Mouse (Mus musculus) liver (tissue): ENCODE results near the gene Psme3.

Experiments used
- DNase-seq: peaks from one replicate; pipeline ENCODE4 v3.0.0-alpha.2; 2020; ENCODE audit warnings: mixed read lengths

The Psme3 gene

GRCm38 (mm10) chr11:101315665-101316500, at the start of gene Psme3:
TSS of gene Psme3 (plus strand) at chr11:101316213.
- peak; percentile 94 for DNase-seq

DNA sequence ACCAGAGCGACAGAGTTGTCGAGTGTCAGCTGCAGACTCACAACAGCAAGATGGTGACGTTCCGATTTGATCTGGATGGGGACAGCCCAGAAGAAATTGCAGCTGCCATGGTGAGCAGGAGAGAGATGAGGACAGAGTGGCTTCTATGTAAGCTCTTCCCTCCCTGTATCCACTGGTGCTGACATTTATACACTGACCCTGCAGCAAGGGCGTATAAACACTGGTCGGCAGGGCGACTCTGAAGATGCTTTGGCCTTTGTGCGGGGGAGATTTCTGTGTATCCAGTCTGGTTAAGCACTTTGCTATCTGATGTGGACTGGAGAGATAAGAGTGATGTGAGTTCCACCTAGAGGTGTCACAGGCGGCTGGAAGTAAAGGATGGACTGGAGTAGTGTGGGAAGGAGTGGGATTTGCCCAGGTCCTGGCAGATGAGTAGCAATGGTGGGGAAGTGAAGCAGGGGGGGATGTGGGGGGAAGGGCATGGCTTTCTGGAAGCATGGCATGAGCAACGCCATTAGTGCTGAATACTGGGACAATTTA, 46.4 kb upstream of the Psme3 start:
- DNase-seq: peak; percentile 47

DNA sequence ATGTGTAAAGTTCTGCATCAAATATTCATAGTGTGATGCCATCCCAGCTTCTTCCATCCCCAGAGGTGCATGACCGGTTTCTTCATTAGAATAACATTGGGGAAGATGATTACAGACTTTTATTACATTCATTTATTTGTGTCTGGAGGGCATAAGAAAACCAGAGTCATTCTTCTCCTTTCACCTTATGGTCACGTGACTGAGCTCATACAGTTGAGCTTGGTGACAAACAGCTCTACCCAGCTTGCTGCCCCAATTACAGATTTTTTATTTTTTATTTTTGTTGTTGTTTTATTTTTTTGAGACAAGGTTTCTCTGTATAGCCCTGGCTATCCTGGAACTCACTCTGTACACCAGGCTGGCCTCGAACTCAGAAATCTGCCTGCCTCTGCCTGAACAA, 43.6 kb upstream of the Psme3 start:
- DNase-seq: no peak

- no peak for DNase-seq
Measured at GRCm38 (mm10) chr11:101275309-101275708, 40.7 kb upstream of the Psme3 start.

GRCm38 (mm10) chr11:101276319-101277070, 39.5 kb upstream of the Psme3 start:
- DNase-seq: no peak

DNA sequence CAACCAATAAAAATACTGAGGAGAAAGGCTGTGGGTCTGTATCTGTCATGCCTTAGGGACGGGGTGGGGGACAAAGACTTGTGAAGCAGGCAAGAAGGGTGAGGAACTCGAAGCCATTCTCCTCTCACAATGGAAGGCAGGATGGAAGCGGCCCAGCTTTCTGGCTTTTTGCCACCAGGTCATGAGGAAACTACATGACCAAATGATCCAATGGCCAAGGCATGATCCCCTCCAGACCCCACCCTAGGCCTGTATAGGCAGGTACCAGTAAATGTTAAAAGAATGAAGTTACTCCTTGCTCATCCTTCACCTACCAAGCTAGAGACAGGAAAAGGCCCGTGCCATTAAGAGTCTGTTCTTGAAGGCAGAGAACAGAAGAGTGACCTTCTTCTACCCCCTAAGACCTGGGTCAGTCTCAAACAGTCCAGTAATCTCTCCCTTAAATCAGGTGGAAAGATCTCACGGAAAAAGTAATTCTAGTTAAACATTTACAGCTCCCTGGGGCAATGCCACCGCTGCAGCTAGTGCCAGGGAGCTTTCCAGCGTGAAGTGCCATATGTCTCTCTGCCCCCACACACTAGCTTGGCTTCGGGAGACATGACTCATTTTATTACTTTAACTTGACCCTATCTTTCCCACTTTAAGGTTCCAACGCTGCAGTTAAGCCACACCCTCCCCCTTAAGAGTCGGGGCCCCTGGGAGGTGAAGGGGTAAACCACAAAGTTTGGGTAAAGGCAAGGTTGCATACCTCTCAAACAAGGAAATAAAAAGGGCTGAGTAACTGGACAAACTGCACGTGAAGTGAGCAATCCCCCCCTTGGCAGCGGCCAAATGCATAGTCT, 38.4 kb upstream of the Psme3 start:
- peak; percentile 46 for DNase-seq

DNA sequence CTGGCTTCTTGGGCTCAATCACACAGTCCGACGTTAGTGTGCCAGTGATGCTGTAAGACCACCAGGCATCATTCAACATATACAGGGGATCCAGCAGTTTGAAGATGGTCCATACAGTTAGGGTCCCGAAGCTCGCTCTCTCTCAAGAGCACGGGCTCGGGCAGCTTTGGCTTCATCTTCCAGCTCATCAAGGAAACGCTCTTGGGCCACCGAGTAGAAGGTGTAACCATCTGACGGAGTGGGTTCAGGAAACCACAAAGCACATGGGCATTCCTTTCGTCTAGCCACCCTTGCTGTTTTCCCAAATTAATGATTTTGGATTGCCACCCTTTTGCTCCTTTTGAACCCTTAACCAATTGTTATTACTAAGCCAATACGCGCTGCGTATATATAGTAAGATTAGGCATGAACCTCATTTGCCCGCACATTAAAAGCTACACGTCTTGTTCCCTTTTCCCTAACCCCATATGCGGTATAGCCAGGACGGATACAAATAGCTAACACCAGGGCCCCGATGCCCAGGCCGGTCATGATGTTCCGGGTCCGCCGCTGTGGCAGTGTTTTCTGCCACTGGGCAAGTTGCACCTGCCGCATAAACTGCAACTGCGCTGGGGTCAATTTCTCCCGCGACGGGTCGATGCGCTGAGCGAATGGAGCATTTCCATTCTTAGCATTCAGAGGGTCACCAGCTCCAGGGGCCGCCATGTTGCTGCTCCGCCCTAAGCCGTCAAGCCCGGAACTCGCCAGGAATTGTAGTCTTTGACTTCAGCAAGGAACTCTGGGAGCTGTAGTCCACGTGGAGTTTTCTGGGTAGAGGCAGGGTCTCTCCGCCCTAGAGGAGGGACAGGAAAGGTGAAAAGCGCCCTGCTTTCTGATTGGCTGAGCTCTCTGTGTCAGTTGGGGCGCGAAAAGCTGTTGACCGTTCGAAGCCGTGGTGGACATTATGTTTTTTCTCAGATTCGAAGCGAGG, 37.5 kb upstream of the Psme3 start, which contains the start of the genes Cntd1 and Coa3:
TSS of gene Cntd1 (plus strand) at position 790 of the 970 bp plus-strand sequence.
TSS of gene Coa3 (minus strand) at position 892 of the 970 bp plus-strand sequence.
- DNase-seq: peak; percentile 88

DNA sequence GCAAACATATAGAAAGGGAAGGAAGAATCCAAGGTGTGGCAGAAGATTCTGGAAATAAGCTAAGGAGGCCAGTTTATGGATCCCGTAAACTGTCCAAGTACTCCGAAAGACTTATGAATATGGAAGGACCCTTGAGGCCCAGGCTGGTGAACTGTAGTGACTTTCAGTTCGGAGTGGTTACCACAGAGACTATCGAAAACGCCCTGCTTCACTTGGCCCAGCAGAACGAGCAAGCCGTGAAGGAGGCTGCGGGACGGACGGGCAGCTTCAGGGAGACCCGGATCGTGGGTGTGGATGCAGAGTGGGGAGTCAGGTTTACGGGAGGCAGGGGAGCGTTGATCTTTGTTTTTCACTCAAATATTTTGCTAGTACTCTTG, 36.8 kb upstream of the Psme3 start:
- DNase-seq: peak; percentile 30

DNA sequence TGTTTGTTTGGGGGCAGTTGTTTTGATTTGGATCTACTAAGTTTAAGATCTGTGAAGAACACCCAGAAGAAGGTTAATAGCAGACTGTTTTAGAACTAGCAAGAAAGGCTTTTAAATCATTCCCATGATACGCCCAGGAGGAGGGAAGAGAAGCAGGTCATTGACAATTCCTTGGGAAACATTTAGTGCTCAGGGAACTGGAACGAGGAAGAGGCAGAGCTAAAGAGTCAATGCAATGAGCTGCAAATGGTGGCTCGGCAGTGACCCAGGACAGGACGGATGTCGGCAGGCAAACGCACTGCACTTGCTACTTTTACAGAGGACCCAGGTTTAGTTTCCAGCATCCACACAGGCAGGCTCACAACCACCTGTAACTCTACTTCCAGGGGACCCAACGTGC, 35.2 kb upstream of the Psme3 start:
- no peak for DNase-seq

DNA sequence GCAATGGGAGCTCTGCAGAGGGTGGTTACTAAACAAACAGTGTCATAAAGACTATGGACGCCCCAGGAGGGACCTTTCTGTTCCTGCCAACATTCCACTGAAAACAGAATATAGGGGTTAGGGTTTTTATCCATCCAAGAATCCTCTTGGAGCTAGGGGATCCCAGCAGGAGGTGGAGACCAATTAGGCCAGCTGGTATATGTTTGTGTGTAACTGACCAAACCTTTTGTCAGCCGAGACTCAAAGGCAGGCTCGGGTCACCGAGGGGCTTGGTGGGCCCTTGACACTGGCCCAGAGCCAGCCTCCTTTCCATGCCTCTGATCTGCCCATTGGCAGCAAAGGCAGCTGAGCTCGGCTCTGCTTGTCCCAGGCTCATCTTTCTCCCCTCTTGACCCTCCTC, 33.1 kb upstream of the Psme3 start:
- DNase-seq: no peak

- no peak for DNase-seq
Measured at GRCm38 (mm10) chr11:101283805-101284204, 32.2 kb upstream of the Psme3 start.

GRCm38 (mm10) chr11:101287306-101287705, 28.7 kb upstream of the Psme3 start:
- peak; percentile 45 for DNase-seq

DNA sequence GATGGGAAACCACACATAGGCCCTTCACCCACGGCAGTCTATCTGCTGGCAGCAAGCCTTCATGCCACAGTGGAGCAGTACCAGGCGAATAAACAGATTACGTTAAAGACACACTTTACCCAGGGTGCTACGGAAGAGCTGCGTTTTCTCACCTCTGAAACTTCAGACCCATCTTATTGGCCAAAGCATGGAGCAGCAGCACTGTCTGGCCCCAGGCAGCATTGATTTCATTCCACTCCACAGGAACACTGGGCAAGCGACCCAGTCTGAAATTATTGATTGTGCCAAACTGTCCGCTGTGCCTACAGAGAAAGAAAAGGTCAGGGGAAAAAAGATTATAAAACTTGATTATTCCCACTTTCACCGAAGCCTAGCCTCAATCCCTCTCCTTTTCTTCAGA, 24.8 kb upstream of the Psme3 start:
- no peak for DNase-seq

GRCm38 (mm10) chr11:101295191-101295590, 20.8 kb upstream of the Psme3 start:
- no peak for DNase-seq

DNA sequence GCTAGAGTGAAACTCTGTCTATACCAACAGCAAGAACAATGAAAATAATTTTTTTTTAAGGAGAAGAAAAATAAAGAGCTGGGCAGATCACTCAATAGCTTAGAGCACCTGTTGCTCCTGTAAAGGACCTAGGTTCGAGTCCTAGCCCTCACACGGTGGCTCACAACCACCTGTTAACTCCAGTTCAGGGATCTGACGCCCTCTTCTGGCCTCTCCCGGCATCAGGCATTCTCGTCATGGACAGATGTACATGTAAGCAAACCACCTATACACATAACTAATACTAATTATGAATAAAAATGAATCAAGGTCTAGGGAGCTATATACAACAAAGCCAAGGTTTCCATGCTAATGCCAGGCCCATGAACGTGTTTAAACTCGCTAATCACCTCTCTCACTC, 15.1 kb upstream of the Psme3 start:
- DNase-seq: peak; percentile 75

- DNase-seq: no peak
Measured at GRCm38 (mm10) chr11:101301299-101302003, 14.6 kb upstream of the Psme3 start.

GRCm38 (mm10) chr11:101302004-101302798, 13.8 kb upstream of the Psme3 start, which contains the start of gene Becn1:
TSS of gene Becn1 (minus strand) at chr11:101302286.
- DNase-seq: peak; percentile 97

- DNase-seq: no peak
Measured at GRCm38 (mm10) chr11:101307744-101308143, 8.3 kb upstream of the Psme3 start.

GRCm38 (mm10) chr11:101311083-101311482, 4.9 kb upstream of the Psme3 start:
- no peak for DNase-seq

GRCm38 (mm10) chr11:101312150-101312549, 3.9 kb upstream of the Psme3 start:
- DNase-seq: no peak
